ENCODE assay signal across 21 mouse cellular contexts in the genomic region with DNA sequence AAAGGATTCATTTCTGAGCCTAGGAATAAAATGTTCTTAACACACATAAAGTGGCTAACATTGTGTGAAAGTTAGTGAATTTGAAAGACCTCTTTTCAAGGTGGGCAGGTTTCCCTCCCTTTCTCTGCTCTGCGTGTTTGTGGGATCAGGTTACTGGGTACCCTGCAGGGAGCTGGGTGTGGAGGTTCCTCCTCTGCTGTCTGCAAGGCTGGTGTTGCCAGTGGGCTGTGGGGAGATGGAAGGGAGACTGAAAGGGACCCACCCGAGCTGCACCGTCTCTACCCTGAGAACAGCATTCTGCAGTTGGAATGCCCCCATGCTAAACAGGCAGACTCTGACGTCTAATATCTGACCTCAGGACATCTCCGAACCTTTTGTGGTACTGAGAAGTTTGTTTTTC.
"Had no signal": no experiment of that assay in that cellular context is flagged by ENCODE, and none has a peak within 500 bp of the region (broad histone marks: within the 10 kb centered on the region; RNA-seq: fewer than 3 reads in every experiment).

No protein-coding gene starts in this region.

- H3K36me3 ChIP-seq: limb, embryonic 13.5 days; liver, embryonic 12.5 days; liver, embryonic 15.5 days; lung, embryonic 15.5 days; midbrain, embryonic 10.5 days; neural tube, embryonic 12.5 days; stomach, embryonic 15.5 days had no signal

- H3K9me3 ChIP-seq: limb, embryonic 13.5 days; liver, embryonic 12.5 days; liver, embryonic 15.5 days; lung, embryonic 15.5 days; megakaryocyte, embryonic 14.5 days; midbrain, embryonic 10.5 days; neural tube, embryonic 12.5 days; neural tube, embryonic 15.5 days; stomach, embryonic 15.5 days had no signal

- H3K27me3 ChIP-seq: liver, embryonic 12.5 days; liver, embryonic 15.5 days; lung, embryonic 15.5 days; neural tube, embryonic 12.5 days; neural tube, embryonic 15.5 days; stomach, embryonic 15.5 days had no signal

- H3K4me3 ChIP-seq: limb, embryonic 13.5 days; liver, embryonic 12.5 days; liver, embryonic 15.5 days; lung, embryonic 15.5 days; megakaryocyte, embryonic 14.5 days; midbrain, embryonic 10.5 days; neural tube, embryonic 12.5 days; neural tube, embryonic 15.5 days; stomach, embryonic 15.5 days had no signal

- H3K4me1 ChIP-seq: liver, embryonic 15.5 days; lung, embryonic 15.5 days; stomach, embryonic 15.5 days had no signal

- DNase-seq: kidney, adult 2 months; liver; lung, adult 18-20 months; lung, postnatal 10 days; lung, postnatal 36 days; midbrain, embryonic 14.5 days; retina, postnatal 1 day; right cerebral cortex, postnatal 25 days; spleen, adult 18-20 months; thymus, adult 2 months; thymus, postnatal 14 days had no signal

- H3K27ac ChIP-seq: kidney, postnatal 0 days; limb, embryonic 13.5 days; liver, embryonic 12.5 days; liver, embryonic 15.5 days; lung, embryonic 15.5 days; midbrain, embryonic 10.5 days; neural tube, embryonic 12.5 days; neural tube, embryonic 15.5 days; stomach, embryonic 15.5 days had no signal
